Mouse (Mus musculus) brain, embryonic 14.5 days (tissue): ENCODE measurements around the gene Cacna2d3.

Source experiments
- CTCF ChIP-seq: fragments of 200-500 bp; IDR thresholded peaks from 2 replicates; pipeline ENCODE4 v1.5.1; 2012; ENCODE audit warnings: inconsistent platforms, mild to moderate bottlenecking, moderate library complexity, borderline replicate concordance; ENCODE audit not compliant: insufficient read depth, insufficient read length; ENCODE audit errors: extremely low read depth
- POLR2A ChIP-seq: fragments of 200-500 bp; IDR thresholded peaks from 2 replicates; pipeline ENCODE4 v1.6.1; 2012; ENCODE audit warnings: mild to moderate bottlenecking, inconsistent platforms, borderline replicate concordance; ENCODE audit not compliant: poor library complexity, insufficient read depth, insufficient read length, severe bottlenecking; ENCODE audit errors: extremely low read depth

GRCm38 (mm10) chr14:29025335-29025734 is 696.3 kb downstream of the Cacna2d3 start:
- TF ChIP-seq CTCF = no peak
- no peak for TF ChIP-seq POLR2A
